Mouse (Mus musculus) urinary bladder, postnatal 25 days (tissue): ENCODE data around the gene Dnph1.

Experiments
- DNase-seq: peaks from one replicate; pipeline ENCODE4 v3.0.0; 2022; ENCODE audit warnings: low spot score

Gene Dnph1

GRCm38 (mm10) chr17:46503847-46504638 lies 7.5 kb downstream of the Dnph1 start:
- no peak for DNase-seq

DNA sequence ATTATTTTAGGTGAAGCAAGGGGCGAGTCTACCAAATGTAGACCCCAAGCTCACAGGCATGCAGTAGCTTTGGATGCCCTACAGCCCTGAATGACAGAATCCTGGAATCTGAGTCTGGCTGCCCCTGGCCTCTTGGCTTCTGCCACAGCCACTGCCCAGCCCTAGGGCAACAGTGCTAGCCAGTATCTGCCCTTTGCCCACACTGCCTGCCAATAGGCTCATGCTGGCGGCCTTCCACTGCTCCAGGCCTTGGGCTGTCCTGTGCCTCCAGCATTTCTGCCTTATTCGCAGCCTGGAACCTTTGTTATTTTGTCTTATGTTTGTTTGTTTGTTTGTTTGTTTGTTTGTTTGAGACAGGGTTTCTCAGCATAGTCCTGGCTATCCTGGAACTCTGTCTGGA lies 9.1 kb downstream of the Dnph1 start:
- DNase-seq = no peak

GRCm38 (mm10) chr17:46511059-46511710 lies 14.7 kb downstream of the Dnph1 start:
- no peak for DNase-seq

- DNase-seq = no peak
Measured at GRCm38 (mm10) chr17:46513329-46513728, 16.8 kb downstream of the Dnph1 start.

- DNase-seq = no peak
Measured at GRCm38 (mm10) chr17:46519971-46520370, 23.5 kb downstream of the Dnph1 start.

GRCm38 (mm10) chr17:46520385-46520979 lies 24.0 kb downstream of the Dnph1 start:
- no peak for DNase-seq

DNA sequence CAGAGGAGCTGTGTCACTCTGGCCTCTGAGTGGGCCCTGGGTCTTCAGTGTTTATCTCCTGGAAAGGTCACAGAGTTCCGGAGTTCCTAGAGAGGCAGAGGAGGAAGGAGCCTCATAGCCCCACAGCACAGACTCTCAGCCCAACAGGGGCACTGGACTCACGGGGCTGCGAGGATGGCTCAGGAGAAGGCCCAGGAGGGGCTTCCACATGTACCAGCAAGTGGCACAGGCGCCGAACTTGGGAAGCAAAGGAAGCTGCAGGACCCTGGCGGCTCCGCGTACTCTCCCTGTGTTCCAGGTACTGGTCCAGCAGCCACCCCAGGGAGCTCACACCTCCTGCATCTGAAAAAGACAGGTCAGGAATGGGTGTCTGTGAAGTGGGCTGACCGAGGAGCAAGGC lies 24.7 kb downstream of the Dnph1 start:
- no peak for DNase-seq

DNA sequence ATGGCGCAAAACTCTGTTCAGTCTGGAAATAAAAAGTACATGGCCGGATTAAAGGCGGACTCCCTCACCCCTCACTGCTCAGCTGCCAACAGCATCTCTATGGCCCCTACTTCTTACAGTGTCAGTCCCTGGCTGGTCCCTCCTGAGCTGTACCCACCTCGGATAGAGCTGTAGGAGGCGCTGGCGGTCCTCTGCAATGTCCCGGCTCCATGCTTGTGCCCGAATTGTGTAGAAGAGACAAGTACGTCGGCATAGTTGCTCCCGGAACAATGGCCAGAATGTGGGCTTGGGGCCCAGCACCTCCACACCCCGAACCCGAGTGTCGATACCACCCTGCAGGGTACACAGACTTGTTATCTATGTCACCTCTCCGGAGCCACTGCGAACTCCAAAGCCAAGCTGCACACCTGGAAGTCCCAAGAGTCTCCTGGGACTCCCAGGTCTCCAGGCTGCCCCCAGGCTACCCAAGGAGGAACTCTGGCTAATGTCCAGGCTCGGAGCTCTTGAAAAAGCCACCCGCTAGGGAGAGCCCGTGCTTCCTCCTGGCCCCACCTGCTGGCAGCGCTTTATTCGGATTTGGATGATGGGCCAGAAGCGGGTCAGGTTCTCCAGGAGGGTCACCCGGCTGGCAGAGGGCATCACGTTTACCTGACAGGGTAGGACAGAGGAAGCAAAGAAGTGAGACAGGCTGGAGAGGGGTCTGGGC lies 25.6 kb downstream of the Dnph1 start:
- DNase-seq = no peak

GRCm38 (mm10) chr17:46525065-46525464 lies 28.6 kb downstream of the Dnph1 start:
- no peak for DNase-seq

DNA sequence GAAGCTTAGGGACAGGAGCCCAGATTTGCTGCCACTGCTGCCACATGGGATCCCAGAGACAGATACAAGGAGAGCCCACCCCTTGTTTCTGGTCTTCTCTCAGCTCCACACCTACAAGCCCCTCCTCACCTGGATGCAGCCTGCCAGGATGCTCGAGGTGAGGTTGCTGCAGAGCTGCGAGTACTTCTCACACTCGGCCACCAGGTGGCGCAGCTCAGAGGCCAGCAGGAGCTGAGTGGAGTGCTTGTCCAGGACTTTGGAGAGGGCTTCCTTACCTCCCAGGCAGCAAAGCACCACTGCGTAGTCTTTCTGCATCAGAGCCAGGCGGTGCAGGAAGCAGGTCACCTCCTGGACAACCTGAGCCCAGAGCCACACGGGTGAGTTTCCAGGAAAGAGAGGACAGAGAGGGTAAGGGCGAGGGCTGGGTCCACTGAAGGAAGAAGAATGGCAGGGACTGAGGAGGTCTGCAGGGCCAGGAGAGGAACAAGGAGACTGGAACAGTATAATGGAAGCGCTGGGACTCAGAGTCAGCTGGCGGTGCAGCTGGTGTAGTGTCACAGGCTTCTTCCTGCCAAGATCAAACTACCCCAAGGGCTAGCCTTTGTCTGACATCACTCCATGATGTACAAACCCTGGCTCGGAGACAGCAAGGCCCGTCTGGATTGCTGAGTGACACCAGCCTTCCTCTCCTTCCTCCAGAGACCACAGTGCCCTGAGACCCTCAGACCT lies 29.2 kb downstream of the Dnph1 start:
- peak; percentile 75 for DNase-seq

DNA sequence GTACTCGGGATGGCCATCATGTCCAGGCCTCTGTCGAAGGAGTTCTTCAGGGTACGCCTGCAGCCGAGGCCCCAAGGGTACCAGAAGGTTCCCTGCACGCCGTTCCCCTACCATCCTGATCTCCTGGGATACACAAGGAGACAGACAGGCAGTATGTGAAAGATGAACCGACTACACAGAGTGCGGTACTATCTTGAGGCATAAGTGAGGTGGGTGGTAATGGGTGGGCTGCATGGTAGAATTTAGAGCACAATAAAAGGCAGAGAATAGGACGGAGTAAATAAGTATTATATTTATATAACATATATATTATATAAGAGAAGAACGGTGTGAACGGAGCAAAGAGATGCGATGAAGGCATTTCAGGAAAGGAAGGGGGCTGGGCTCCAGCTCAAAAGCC lies 47.1 kb downstream of the Dnph1 start:
- no peak for DNase-seq

- peak; percentile 64 for DNase-seq
Measured at GRCm38 (mm10) chr17:46545813-46546564, 49.5 kb downstream of the Dnph1 start, which contains the start of gene Cul9. Gene Cul9 (minus strand): TSS chr17:46546388.

DNA sequence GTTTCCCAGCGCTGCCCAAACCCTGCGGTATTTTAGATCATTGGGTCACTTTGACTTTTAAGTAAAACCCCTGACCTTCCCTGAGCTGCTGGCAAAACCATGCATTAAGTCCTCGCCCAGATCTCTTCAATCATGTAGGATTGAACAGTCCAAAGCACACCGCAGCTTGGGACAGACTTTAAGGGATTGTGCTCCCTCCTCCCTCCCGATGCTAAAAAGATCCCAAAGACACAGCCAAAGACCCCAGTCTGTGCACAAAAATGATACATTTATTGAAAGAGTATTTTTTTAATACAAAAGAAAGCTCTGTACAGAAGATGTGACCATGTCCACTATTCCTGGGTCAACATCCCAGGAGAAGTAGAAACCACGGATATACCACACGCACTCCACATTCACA lies 50.1 kb downstream of the Dnph1 start:
- no peak for DNase-seq

- no peak for DNase-seq
Measured at GRCm38 (mm10) chr17:46546995-46547394, 50.5 kb downstream of the Dnph1 start.

DNA sequence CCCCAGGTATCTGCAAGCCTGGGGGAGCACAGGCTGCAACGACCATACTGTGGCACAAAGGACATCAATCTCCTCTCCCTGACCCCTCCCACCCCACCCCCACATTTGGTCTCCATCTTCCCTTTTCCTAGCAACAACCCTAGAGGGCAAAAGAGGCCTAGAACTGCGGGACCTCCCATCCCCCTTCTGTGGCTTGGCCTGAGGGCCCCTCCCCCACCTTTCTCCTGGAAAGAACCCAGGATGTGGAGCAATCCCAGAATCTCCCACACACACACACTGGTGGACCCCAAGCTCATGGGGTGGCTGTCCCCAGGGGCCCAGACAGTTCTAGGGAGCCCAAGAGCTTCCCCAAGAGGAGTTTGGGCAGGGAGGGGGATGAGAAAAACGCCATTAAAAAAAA lies 51.4 kb downstream of the Dnph1 start:
- no peak for DNase-seq

- no peak for DNase-seq
Measured at GRCm38 (mm10) chr17:46548741-46549140, 52.2 kb downstream of the Dnph1 start.

GRCm38 (mm10) chr17:46549193-46549592 lies 52.7 kb downstream of the Dnph1 start:
- peak; percentile 50 for DNase-seq
